Comparison of ENCODE assay signal across 8 mouse cellular contexts in genomic region chr4:155397511-155398221, GRCm38 (mm10). TPM values are rescaled to one million over a fixed set of nuclear protein-coding genes. Genes with fewer than 3 reads are reported as not detected.
DNase-seq lines count a peak whose midpoint lies in the region; ATAC-seq and TF ChIP-seq lines count a peak whose summit lies in the region.

TSS of gene Gabrd (minus strand) at chr4:155398112.

- no peak for TF ChIP-seq EP300 in ES-Bruce4 (IDR thresholded peaks at IDR 0.05; ENCODE audit: insufficient read depth, low read depth, low read length)

- no peak within 1 kb of the TSS for H3K27ac ChIP-seq in ES-Bruce4 (ENCODE audit: insufficient read depth, low read length)
- H3K27ac ChIP-seq in forebrain, embryonic 11.5 days (ENCODE audit: low read depth, low read length), result no peak within 1 kb of the TSS

- no peak for TF ChIP-seq CTCF in ES-Bruce4 (IDR thresholded peaks at IDR 0.05; ENCODE audit: low read depth, low read length)

- H3K4me2 ChIP-seq in forebrain, embryonic 11.5 days (ENCODE audit: low read depth, low read length, severe bottlenecking), result peak within 1 kb of the TSS; percentile 53

- no peaks in the 10 kb centered on the region for H3K27me3 ChIP-seq in ES-Bruce4 (ENCODE audit: control insufficient read depth, insufficient read depth, low read length, poor library complexity, severe bottlenecking)
- H3K27me3 ChIP-seq in forebrain, embryonic 11.5 days (ENCODE audit: control insufficient read depth, insufficient read depth, low read length), result peaks cover 27% of the 10 kb centered on the region

- WGBS in forebrain, embryonic 11.5 days, result 2% methylated on average over 42 of the region's 57 CpGs

- no peaks in the 10 kb centered on the region for H3K36me3 ChIP-seq in ES-Bruce4 (ENCODE audit: control insufficient read depth, insufficient read depth, low read length, poor library complexity, severe bottlenecking)
- H3K36me3 ChIP-seq in forebrain, embryonic 11.5 days (ENCODE audit: control insufficient read depth, insufficient read depth, low read length), result no peaks in the 10 kb centered on the region

- no peaks in the 10 kb centered on the region for H3K9me3 ChIP-seq in ES-Bruce4 (replicated peaks; ENCODE audit: control insufficient read depth, insufficient read depth, low read length, poor library complexity, severe bottlenecking)
- H3K9me3 ChIP-seq in forebrain, embryonic 11.5 days (ENCODE audit: control insufficient read depth, low read length), result no peaks in the 10 kb centered on the region

- H3K4me1 ChIP-seq in ES-Bruce4 (ENCODE audit: control insufficient read depth, insufficient read depth, low read length), result no peaks in the 10 kb centered on the region
- peaks cover 6% of the 10 kb centered on the region for H3K4me1 ChIP-seq in forebrain, embryonic 11.5 days (replicated peaks; ENCODE audit: control insufficient read depth, insufficient read depth, low read length)

- H3K9ac ChIP-seq in ES-Bruce4 (ENCODE audit: low read depth, poor library complexity, severe bottlenecking), result no peak within 1 kb of the TSS
- H3K9ac ChIP-seq in forebrain, embryonic 11.5 days (ENCODE audit: low read length), result no peak within 1 kb of the TSS

- 0 out of 2 replicates have a peak, but pooled peaks have one; percentile 42 for ATAC-seq in forebrain, embryonic 11.5 days (replicated peaks; ENCODE audit: low FRiP score)
- peak; percentile 53 to 71; a peak in 3 of 4 replicates for ATAC-seq in hematopoietic stem cell, adult 5-6 weeks (replicated peaks in 1 of 2; ENCODE audit: insufficient read depth in 1 of 2, low FRiP score in 2 of 2, low TSS enrichment in 1 of 2, low read depth in 1 of 2, poor library complexity in 2 of 2, severe bottlenecking in 2 of 2)
- ATAC-seq in monocyte, adult 5-6 weeks (replicated peaks; ENCODE audit: insufficient number of reproducible peaks, low FRiP score, low TSS enrichment, poor library complexity, severe bottlenecking), result no peak

- no peak for TF ChIP-seq POLR2A in ES-Bruce4 (IDR thresholded peaks at IDR 0.05; ENCODE audit: insufficient read depth, low read length)

- peak; percentile 88 for DNase-seq in brain, adult 2 months (ENCODE audit: low read depth, low spot score)
- peak; percentile 73 for DNase-seq in forebrain, embryonic 11.5 days (ENCODE audit: low spot score)
- peak; percentile 45 to 50 for DNase-seq in layer of hippocampus, postnatal 36 days
- DNase-seq in lung, postnatal 25 days (ENCODE audit: low spot score), result peak; percentile 21
- peak; percentile 56 for DNase-seq in right cerebral cortex, postnatal 14 days

- peak within 1 kb of the TSS; percentile 39 for H3K4me3 ChIP-seq in ES-Bruce4 (ENCODE audit: low read depth, low read length)
- peak within 1 kb of the TSS; percentile 29 for H3K4me3 ChIP-seq in forebrain, embryonic 11.5 days (ENCODE audit: low read depth, low read length)

RNA-seq across cellular contexts. Expression of gene Gabrd, which starts in this region (rescaled TPM):
- not detected in 2 replicates for polyA plus RNA-seq in ES-Bruce4 (2011; ENCODE audit: insufficient read depth, insufficient read length, low read depth, missing spikeins)
- not detected in 2 replicates for polyA plus RNA-seq in forebrain, embryonic 11.5 days (2014; fragmentation: Nextera tagmentation; extraction: Ambion mirVana)
- 0.15 and 0.63 TPM in 2 replicates for total RNA-seq in hematopoietic stem cell, adult 5-6 weeks (2017)
- 10 to 100 TPM; 21.0 to 21.2 TPM for total RNA-seq in layer of hippocampus, postnatal 36 days (2021)
- 1.1 TPM in 1 of 3 replicates, not detected in the others for total RNA-seq in monocyte, adult 5-6 weeks (2017)

Comparison
In these comparisons a context has a peak if more than half of its experiments do, and no peak if none do; other contexts are left out.
1. RNA of gene Gabrd (total RNA-seq): 21.0 to 21.2 TPM in layer of hippocampus, postnatal 36 days; 1.1 TPM in monocyte, adult 5-6 weeks and 0.15 to 0.63 TPM in hematopoietic stem cell, adult 5-6 weeks; every median in the first group is over 10 times any median in the second.
2. Peak in DNase-seq, ATAC-seq, H3K4me3 ChIP-seq and H3K4me2 ChIP-seq in forebrain, embryonic 11.5 days; RNA of the gene not detected or under 1 TPM.
3. Peak in ATAC-seq in hematopoietic stem cell, adult 5-6 weeks; RNA of the gene not detected or under 1 TPM.
4. DNase-seq: peak in every context shown above with its lines; median percentile 88 in brain, adult 2 months; 73 in forebrain, embryonic 11.5 days; 56 in right cerebral cortex, postnatal 14 days; 48 in layer of hippocampus, postnatal 36 days; 21 in lung, postnatal 25 days.